Mouse (Mus musculus) heart, embryonic 14.5 days (tissue): ENCODE measurements around the gene Clic4. TPM values are rescaled to one million over a fixed set of nuclear protein-coding genes. Genes with fewer than 3 reads are reported as not detected.

Experiments used
- ATAC-seq: fragments of 200-750 bp; cut with Nextera tagmentation; 2 replicates; pipeline ENCODE4 v1.8.0; 2017; ENCODE audit warnings: low read depth, moderate TSS enrichment; ENCODE audit not compliant: insufficient number of reproducible peaks, insufficient read depth, low FRiP score
- H3K27ac ChIP-seq, 2 experiments: fragments of 200-500 bp in 1 of 2; fragments of 300-500 bp in 1 of 2; sonication (generic) in 1 of 2; replicated peaks in 1 of 2; 2 replicates each; pipeline ENCODE4 v1.5.1; 2012 to 2014; ENCODE audit warnings: low read depth in 2 of 2, low read length in 2 of 2, control low read depth in 1 of 2, mild to moderate bottlenecking in 1 of 2, mixed read lengths in 1 of 2; ENCODE audit not compliant: control insufficient read depth in 1 of 2, insufficient read depth in 1 of 2
- H3K27me3 ChIP-seq: fragments of 300-500 bp; sonication (generic); 2 replicates; pipeline ENCODE4 v1.6.1; 2014; ENCODE audit warnings: mild to moderate bottlenecking, low read length, control low read depth; ENCODE audit not compliant: control insufficient read depth, insufficient read depth
- H3K36me3 ChIP-seq: fragments of 300-500 bp; sonication (generic); 2 replicates; pipeline ENCODE4 v1.6.1; 2014; ENCODE audit warnings: mild to moderate bottlenecking, control low read depth, low read length, mixed read lengths; ENCODE audit not compliant: control insufficient read depth, insufficient read depth
- H3K4me1 ChIP-seq, 2 experiments: fragments of 200-500 bp in 1 of 2; fragments of 300-500 bp in 1 of 2; sonication (generic) in 1 of 2; 2 replicates each; pipeline ENCODE4 v1.6.1; 2012 to 2014; ENCODE audit warnings: low read length in 2 of 2, control low read depth in 1 of 2, mixed read lengths in 1 of 2; ENCODE audit not compliant: control insufficient read depth in 2 of 2, insufficient read depth in 2 of 2
- H3K4me2 ChIP-seq: fragments of 300-500 bp; sonication (generic); 2 replicates; pipeline ENCODE4 v1.6.1; 2014; ENCODE audit warnings: mild to moderate bottlenecking, low read length
- H3K4me3 ChIP-seq, 2 experiments: fragments of 200-500 bp in 1 of 2; fragments of 300-500 bp in 1 of 2; sonication (generic) in 1 of 2; 2 replicates each; pipeline ENCODE4 v1.5.1; 2012 to 2014; ENCODE audit warnings: low read length in 2 of 2, mild to moderate bottlenecking in 2 of 2, control low read depth in 1 of 2, low read depth in 1 of 2, moderate library complexity in 1 of 2; ENCODE audit not compliant: control insufficient read depth in 1 of 2, insufficient read depth in 1 of 2
- H3K9ac ChIP-seq: fragments of 300-500 bp; sonication (generic); 2 replicates; pipeline ENCODE4 v1.6.1; 2014; ENCODE audit warnings: mild to moderate bottlenecking, low read length
- H3K9me3 ChIP-seq: fragments of 300-500 bp; sonication (generic); 2 replicates; pipeline ENCODE4 v1.6.1; 2016; ENCODE audit warnings: low read length, control low read depth; ENCODE audit not compliant: control insufficient read depth
- WGBS: fragments of 180-500 bp; shearing (Covaris S2); extraction: QIAGEN DNeasy Blood & Tissue Kit; methylation state at CpG from one replicate; pipeline ENCODE4 v1.1.7; 2014; 5-methylcytosine and 5-hydroxymethylcytosine counted together
- polyA plus RNA-seq: library from polyadenylated mRNA; unstranded; fragments of >200 nt; fragmentation: Nextera tagmentation; extraction: Ambion mirVana; gene quantifications from 2 replicates; pipeline ENCODE4 v1.2.1, GENCODE M21; 2014

Clic4 gene
- polyA plus RNA-seq, 1 experiment from 2014 or later: 181 TPM

- H3K36me3 ChIP-seq: peaks cover 27% of the 10 kb centered on the region
- peak overlapping the region; percentile 65 for H3K9ac ChIP-seq
- no peaks in the 10 kb centered on the region for H3K27me3 ChIP-seq
- 21% methylated on average over 7 of the region's 7 CpGs for WGBS
- H3K4me1 ChIP-seq: peaks cover 35 to 75% of the 10 kb centered on the region in 2 experiments
- no peaks in the 10 kb centered on the region for H3K9me3 ChIP-seq
- ATAC-seq: no peak
- H3K4me2 ChIP-seq: peak overlapping the region; percentile 29
- H3K27ac ChIP-seq: peak overlapping the region; percentile 79 to 86
- H3K4me3 ChIP-seq: no peak overlapping the region
Measured at GRCm38 (mm10) chr4:135258521-135258920, 14.1 kb downstream of the Clic4 start.

DNA sequence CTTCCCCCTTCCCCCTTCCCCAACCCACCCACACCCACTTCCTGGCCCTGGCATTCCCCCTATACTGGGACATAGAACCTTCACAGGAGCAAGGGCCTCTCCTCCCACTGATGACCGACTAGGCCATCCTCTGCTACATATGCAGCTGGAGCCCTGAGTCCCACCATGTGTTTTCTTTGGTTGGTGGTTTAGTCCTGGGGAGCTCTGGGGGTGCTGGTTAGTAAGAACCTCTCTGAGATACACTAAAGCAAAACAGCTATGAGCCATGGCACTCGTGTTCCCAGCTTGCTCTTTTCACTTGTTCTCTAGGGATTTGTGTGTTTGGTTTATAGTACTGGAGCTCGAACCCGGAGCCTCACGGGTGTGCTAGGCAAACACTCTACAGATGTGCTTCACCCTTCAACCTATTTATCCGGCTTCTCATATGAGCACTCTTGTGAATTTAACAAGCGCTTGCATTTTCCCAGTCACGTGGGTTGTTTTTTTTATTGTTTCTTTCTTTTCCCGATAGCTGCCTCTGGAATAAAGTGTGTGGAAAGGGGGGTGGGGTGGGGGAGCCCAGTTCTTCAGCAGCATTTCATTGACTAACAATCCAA lies 14.6 kb downstream of the Clic4 start:
- ATAC-seq: no peak
- H3K4me2 ChIP-seq: peak overlapping the region; percentile 29
- peaks cover 38 to 80% of the 10 kb centered on the region in 2 experiments for H3K4me1 ChIP-seq

GRCm38 (mm10) chr4:135256536-135257450 lies 15.8 kb downstream of the Clic4 start:
- no peak overlapping the region for H3K4me3 ChIP-seq
- peak overlapping the region; percentile 9 for H3K9ac ChIP-seq
- peak overlapping the region; percentile 69 to 70 for H3K27ac ChIP-seq
- H3K36me3 ChIP-seq: peaks cover 15% of the 10 kb centered on the region
- H3K9me3 ChIP-seq: no peaks in the 10 kb centered on the region
- H3K4me2 ChIP-seq: no peak overlapping the region
- no peaks in the 10 kb centered on the region for H3K27me3 ChIP-seq
- H3K4me1 ChIP-seq: peaks cover 40 to 83% of the 10 kb centered on the region in 2 experiments
- WGBS: 64% methylated on average over 11 of the region's 11 CpGs
- ATAC-seq: no peak

More for the DNA sequence above, 14.6 kb downstream of the Clic4 start:
- peaks cover 25% of the 10 kb centered on the region for H3K36me3 ChIP-seq
- no peaks in the 10 kb centered on the region for H3K9me3 ChIP-seq
- peak overlapping the region; percentile 65 for H3K9ac ChIP-seq
- peak overlapping the region; percentile 79 to 86 for H3K27ac ChIP-seq
- H3K4me3 ChIP-seq: no peak overlapping the region
- WGBS: 62% methylated on average over 9 of the region's 9 CpGs
- H3K27me3 ChIP-seq: no peaks in the 10 kb centered on the region

- no peaks in the 10 kb centered on the region for H3K9me3 ChIP-seq
- H3K4me3 ChIP-seq: no peak overlapping the region
- H3K9ac ChIP-seq: peak overlapping the region; percentile 70
- 3% methylated on average over 3 of the region's 3 CpGs for WGBS
- H3K36me3 ChIP-seq: peaks cover 4% of the 10 kb centered on the region; the same call in 1 of the 2 replicates
- ATAC-seq: peak; percentile 79
- H3K4me1 ChIP-seq: peaks cover 43 to 80% of the 10 kb centered on the region in 2 experiments
- H3K4me2 ChIP-seq: peak overlapping the region; percentile 58
- H3K27ac ChIP-seq: peak overlapping the region; percentile 98 to 100
- no peaks in the 10 kb centered on the region for H3K27me3 ChIP-seq
Measured at GRCm38 (mm10) chr4:135254770-135255169, 17.8 kb downstream of the Clic4 start.

DNA sequence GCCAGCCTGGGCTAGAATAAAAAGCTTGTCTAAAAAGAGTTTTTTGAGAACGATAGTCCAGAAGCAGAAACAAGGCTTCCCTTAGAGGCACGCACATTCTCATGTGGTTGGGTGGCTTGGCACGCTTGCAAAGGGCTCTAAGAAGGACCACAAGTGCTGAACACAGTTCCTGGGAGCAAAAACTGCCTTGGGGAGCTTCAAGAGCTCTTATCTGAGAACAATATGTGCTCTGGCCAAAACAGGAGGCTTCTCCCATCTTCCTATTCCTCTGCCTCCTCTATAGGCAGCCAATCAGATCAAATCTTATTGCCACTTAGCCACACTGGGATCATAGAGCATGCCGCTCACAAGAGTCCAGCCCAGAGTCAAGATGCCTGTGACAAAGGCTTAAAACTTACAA lies 18.3 kb downstream of the Clic4 start:
- Histone ChIP-seq H3K9ac (peak overlapping the region; percentile 70), H3K4me1 (peaks cover 43 to 77% of the 10 kb centered on the region in 2 experiments), H3K4me3 (no peak overlapping the region), H3K27ac (peak overlapping the region; percentile 98 to 100), H3K4me2 (peak overlapping the region; percentile 58), H3K9me3 (no peaks in the 10 kb centered on the region), H3K36me3 (peaks cover 6% of the 10 kb centered on the region; the same call in 1 of the 2 replicates), H3K27me3 (no peaks in the 10 kb centered on the region)
- WGBS: 21% methylated on average over 4 of the region's 4 CpGs
- no peak for ATAC-seq

DNA sequence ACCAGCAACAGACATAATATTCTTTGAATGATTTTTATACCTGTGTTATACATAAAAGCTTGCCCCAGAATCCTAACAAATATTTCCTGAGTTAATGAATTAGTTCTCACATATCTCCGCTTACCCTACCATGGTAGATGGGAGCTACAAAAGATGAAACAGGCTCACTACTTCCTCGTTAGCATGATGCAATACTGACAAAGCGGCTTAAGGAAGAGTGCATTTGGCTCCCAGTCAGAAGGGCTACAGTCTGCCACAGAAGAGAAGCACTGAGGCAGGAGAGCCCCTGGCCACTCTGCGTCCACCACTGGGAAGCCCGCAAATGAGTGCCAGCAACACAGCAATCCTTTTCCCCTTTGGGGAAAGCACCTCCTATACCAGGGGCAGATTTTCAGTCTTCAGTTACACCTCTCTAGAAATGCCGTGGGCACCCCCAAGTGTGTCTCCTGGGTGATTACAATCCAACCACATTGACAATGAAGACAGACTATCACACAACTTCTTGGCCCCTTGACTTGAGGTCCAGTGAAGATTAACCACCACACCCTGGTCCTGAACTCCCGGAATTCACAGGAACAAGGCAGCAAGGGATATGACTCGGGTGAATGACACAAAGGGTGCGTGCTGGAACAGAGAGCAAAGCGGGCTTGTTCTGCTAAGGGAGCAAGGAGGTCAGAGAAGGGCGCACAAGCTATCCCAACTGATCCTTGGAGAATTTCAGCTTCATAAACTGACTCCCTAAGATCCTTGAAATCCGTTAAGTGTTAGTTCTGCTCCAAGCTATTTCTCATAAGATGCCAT lies 19.2 kb downstream of the Clic4 start:
- no peak for ATAC-seq
- Histone ChIP-seq H3K27ac (peak overlapping the region; percentile 98 to 100), H3K4me1 (peaks cover 39 to 70% of the 10 kb centered on the region in 2 experiments), H3K4me2 (no peak overlapping the region), H3K4me3 (no peak overlapping the region), H3K9ac (peak overlapping the region; percentile 70), H3K36me3 (peaks cover 9% of the 10 kb centered on the region; the same call in 1 of the 2 replicates), H3K9me3 (no peaks in the 10 kb centered on the region), H3K27me3 (no peaks in the 10 kb centered on the region)
- 79% methylated on average over 12 of the region's 12 CpGs for WGBS

- Histone ChIP-seq H3K27ac (peak overlapping the region in 1 of 2 experiments; percentile 34; a peak in 2 of 4 replicates), H3K9ac (peak overlapping the region; percentile 47), H3K36me3 (peaks cover 5% of the 10 kb centered on the region; the same call in 1 of the 2 replicates), H3K9me3 (no peaks in the 10 kb centered on the region), H3K4me3 (no peak overlapping the region), H3K27me3 (no peaks in the 10 kb centered on the region), H3K4me1 (peaks cover 39 to 74% of the 10 kb centered on the region in 2 experiments), H3K4me2 (peak overlapping the region; percentile 16)
- WGBS: 49% methylated on average over 2 of the region's 2 CpGs
- no peak for ATAC-seq
Measured at GRCm38 (mm10) chr4:135251801-135252200, 20.8 kb downstream of the Clic4 start.
